Mouse (Mus musculus) heart, postnatal 4 days (tissue): ENCODE measurements around the gene Elmo1. TPM values are rescaled to one million over a fixed set of nuclear protein-coding genes. Genes with fewer than 3 reads are reported as not detected.
A peak's percentile ranks its signal among the peaks of the same experiment; 100 is the strongest.

Source experiments
- DNase-seq: peaks from one replicate; pipeline ENCODE4 v3.0.0; 2021
- total RNA-seq, 2 experiments: library from RNA; stranded (reverse); gene quantifications; 2 replicates each; pipeline ENCODE4 v1.2.3; 2021

The Elmo1 gene
- total RNA-seq, 2 experiments from 2014 or later = 21.1 to 22.4 TPM

GRCm38 (mm10) chr13:20397744-20398143, 307.3 kb downstream of the Elmo1 start:
- DNase-seq = no peak

GRCm38 (mm10) chr13:20398311-20398710, 307.9 kb downstream of the Elmo1 start:
- DNase-seq = peak; percentile 9

GRCm38 (mm10) chr13:20404530-20404929, 314.1 kb downstream of the Elmo1 start:
- DNase-seq = no peak

- no peak for DNase-seq
Measured at GRCm38 (mm10) chr13:20406470-20407213, 316.2 kb downstream of the Elmo1 start.

GRCm38 (mm10) chr13:20410306-20411101, 320.1 kb downstream of the Elmo1 start:
- no peak for DNase-seq

- no peak for DNase-seq
Measured at GRCm38 (mm10) chr13:20416691-20417660, 326.6 kb downstream of the Elmo1 start.

- no peak for DNase-seq
Measured at GRCm38 (mm10) chr13:20430998-20431397, 340.6 kb downstream of the Elmo1 start.

- peak; percentile 12 for DNase-seq
Measured at GRCm38 (mm10) chr13:20433221-20433858, 342.9 kb downstream of the Elmo1 start.

GRCm38 (mm10) chr13:20434071-20434470, 343.7 kb downstream of the Elmo1 start:
- DNase-seq = no peak

- no peak for DNase-seq
Measured at GRCm38 (mm10) chr13:20439488-20439887, 349.1 kb downstream of the Elmo1 start.

GRCm38 (mm10) chr13:20450831-20451353, 360.5 kb downstream of the Elmo1 start:
- DNase-seq = no peak

- no peak for DNase-seq
Measured at GRCm38 (mm10) chr13:20454357-20454756, 364.0 kb downstream of the Elmo1 start.

- DNase-seq = no peak
Measured at GRCm38 (mm10) chr13:20460096-20460495, 369.7 kb downstream of the Elmo1 start.

GRCm38 (mm10) chr13:20461616-20462015, 371.2 kb downstream of the Elmo1 start:
- DNase-seq = no peak

- DNase-seq = no peak
Measured at GRCm38 (mm10) chr13:20464161-20464560, 373.8 kb downstream of the Elmo1 start.

- no peak for DNase-seq
Measured at GRCm38 (mm10) chr13:20467381-20467780, 377.0 kb downstream of the Elmo1 start.

GRCm38 (mm10) chr13:20471732-20472131, 381.3 kb downstream of the Elmo1 start:
- DNase-seq = peak; percentile 70

GRCm38 (mm10) chr13:20472301-20472831, 382.0 kb downstream of the Elmo1 start:
- DNase-seq = no peak

- DNase-seq = no peak
Measured at GRCm38 (mm10) chr13:20472891-20473539, 382.6 kb downstream of the Elmo1 start.

- DNase-seq = no peak
Measured at GRCm38 (mm10) chr13:20473641-20474078, 383.3 kb downstream of the Elmo1 start.

- no peak for DNase-seq
Measured at GRCm38 (mm10) chr13:20474600-20474999, 384.2 kb downstream of the Elmo1 start.
